Mouse (Mus musculus): ENCODE measurements at regions not wholly inside any gene's neighbourhood (a gene's known extent, or its start where the extent isn't known, plus 50 kb on each side); places are given as distances from the start of the nearest gene placed in this dataset.

GRCm38 (mm10) chr8:49387587-49387986 is 543.8 kb upstream of the Tenm3 start:
- H3K9me3 ChIP-seq (ENCODE audit: control insufficient read depth, low read length), result no peaks in the 10 kb centered on the region
- H3K4me3 ChIP-seq (ENCODE audit: low read depth, low read length), result no peak overlapping the region
- TF ChIP-seq EP300 (optimal IDR thresholded peaks at IDR 0.05) (no peak), CTCF (IDR thresholded peaks at IDR 0.05; ENCODE audit: low read depth) (no peak)
- H3K4me1 ChIP-seq (replicated peaks; ENCODE audit: control insufficient read depth, insufficient read depth), result no peaks in the 10 kb centered on the region
- H3K9ac ChIP-seq (ENCODE audit: low read length), result no peak overlapping the region
- H3K36me3 ChIP-seq (ENCODE audit: control insufficient read depth, insufficient read depth, low read length), result no peaks in the 10 kb centered on the region
- ATAC-seq (ENCODE audit: low FRiP score, low TSS enrichment), result no peak
- no peak overlapping the region for H3K27ac ChIP-seq (replicated peaks)
- no peaks in the 10 kb centered on the region for H3K27me3 ChIP-seq (ENCODE audit: control insufficient read depth, insufficient read depth, low read length)
- no peak for DNase-seq (ENCODE audit: low spot score)
- no peak overlapping the region for H3K4me2 ChIP-seq (replicated peaks; ENCODE audit: low read depth)
- WGBS, result 48% methylated on average over 2 of the region's 2 CpGs

- DNase-seq (ENCODE audit: low spot score) (no peak), ATAC-seq (ENCODE audit: low FRiP score, low TSS enrichment) (no peak)
- Histone ChIP-seq H3K9ac (ENCODE audit: low read length) (no peak overlapping the region), H3K36me3 (ENCODE audit: control insufficient read depth, insufficient read depth, low read length) (no peaks in the 10 kb centered on the region), H3K4me3 (ENCODE audit: low read depth, low read length) (no peak overlapping the region), H3K4me2 (replicated peaks; ENCODE audit: low read depth) (no peak overlapping the region), H3K27ac (replicated peaks) (no peak overlapping the region), H3K9me3 (ENCODE audit: control insufficient read depth, low read length) (no peaks in the 10 kb centered on the region), H3K27me3 (ENCODE audit: control insufficient read depth, insufficient read depth, low read length) (no peaks in the 10 kb centered on the region), H3K4me1 (replicated peaks; ENCODE audit: control insufficient read depth, insufficient read depth) (no peaks in the 10 kb centered on the region)
- 88% methylated on average over 9 of the region's 9 CpGs for WGBS
- TF ChIP-seq CTCF (IDR thresholded peaks at IDR 0.05; ENCODE audit: low read depth), result no peak
- TF ChIP-seq EP300 (optimal IDR thresholded peaks at IDR 0.05), result no peak
Measured at GRCm38 (mm10) chr8:49372686-49373085, 528.9 kb upstream of the Tenm3 start.

DNA sequence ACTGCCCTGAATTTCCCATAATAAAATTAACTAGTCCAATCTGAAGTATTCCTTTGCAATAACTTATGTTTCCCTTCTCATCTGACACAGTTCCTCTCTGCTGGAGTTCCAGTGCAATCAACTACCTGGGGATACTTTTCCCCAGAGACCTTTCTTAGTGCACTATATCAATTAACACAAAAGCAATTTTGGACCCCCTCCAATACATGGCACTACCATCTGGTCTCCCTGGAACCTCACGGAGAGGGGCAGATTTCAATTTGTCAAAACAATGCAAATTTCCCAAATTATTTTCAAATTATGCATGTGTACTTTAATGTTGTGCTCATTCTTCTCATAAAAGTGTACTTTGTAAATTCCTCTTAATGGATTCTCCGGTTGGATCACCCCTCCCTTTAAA is 518.9 kb upstream of the Tenm3 start:
- Histone ChIP-seq H3K4me1 (replicated peaks; ENCODE audit: control insufficient read depth, insufficient read depth) (no peaks in the 10 kb centered on the region), H3K9ac (ENCODE audit: low read length) (no peak overlapping the region), H3K4me3 (ENCODE audit: low read depth, low read length) (no peak overlapping the region), H3K27ac (replicated peaks) (no peak overlapping the region), H3K9me3 (ENCODE audit: control insufficient read depth, low read length) (no peaks in the 10 kb centered on the region), H3K36me3 (ENCODE audit: control insufficient read depth, insufficient read depth, low read length) (no peaks in the 10 kb centered on the region), H3K27me3 (ENCODE audit: control insufficient read depth, insufficient read depth, low read length) (no peaks in the 10 kb centered on the region), H3K4me2 (replicated peaks; ENCODE audit: low read depth) (no peak overlapping the region)
- ATAC-seq (ENCODE audit: low FRiP score, low TSS enrichment) (no peak), DNase-seq (ENCODE audit: low spot score) (no peak)
- WGBS, result 79% methylated on average over 2 of the region's 2 CpGs
- TF ChIP-seq CTCF (IDR thresholded peaks at IDR 0.05; ENCODE audit: low read depth) (no peak), EP300 (optimal IDR thresholded peaks at IDR 0.05) (no peak)

GRCm38 (mm10) chr8:49361443-49361842 is 517.7 kb upstream of the Tenm3 start:
- no peaks in the 10 kb centered on the region for H3K36me3 ChIP-seq (ENCODE audit: control insufficient read depth, insufficient read depth, low read length)
- ATAC-seq (ENCODE audit: low FRiP score, low TSS enrichment) (no peak), DNase-seq (ENCODE audit: low spot score) (no peak)
- no peak overlapping the region for H3K9ac ChIP-seq (ENCODE audit: low read length)
- no peaks in the 10 kb centered on the region for H3K4me1 ChIP-seq (replicated peaks; ENCODE audit: control insufficient read depth, insufficient read depth)
- 78% methylated on average over 2 of the region's 2 CpGs for WGBS
- no peaks in the 10 kb centered on the region for H3K27me3 ChIP-seq (ENCODE audit: control insufficient read depth, insufficient read depth, low read length)
- H3K4me2 ChIP-seq (replicated peaks; ENCODE audit: low read depth), result no peak overlapping the region
- no peak overlapping the region for H3K4me3 ChIP-seq (ENCODE audit: low read depth, low read length)
- H3K27ac ChIP-seq (replicated peaks), result no peak overlapping the region
- no peaks in the 10 kb centered on the region for H3K9me3 ChIP-seq (ENCODE audit: control insufficient read depth, low read length)
- no peak for TF ChIP-seq EP300 (optimal IDR thresholded peaks at IDR 0.05)
- TF ChIP-seq CTCF (IDR thresholded peaks at IDR 0.05; ENCODE audit: low read depth), result no peak

DNA sequence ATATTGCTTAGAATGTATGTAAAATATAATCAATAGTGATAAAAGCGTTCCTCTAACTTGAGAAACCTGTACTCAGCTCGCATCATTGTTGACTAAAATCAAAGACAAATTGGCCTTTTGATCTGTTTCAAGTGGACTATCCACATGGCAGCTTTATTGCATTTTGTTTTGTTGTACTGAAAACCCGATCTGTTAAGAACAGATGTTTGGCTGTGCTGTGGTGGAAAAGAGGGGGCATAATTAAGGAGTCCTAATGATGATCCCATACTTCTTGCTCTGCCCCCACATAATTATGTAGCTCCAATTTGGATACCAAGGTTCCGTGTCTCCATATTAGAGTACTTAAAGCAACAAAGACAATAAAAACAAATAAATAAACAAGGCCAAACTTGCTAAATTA is 516.4 kb upstream of the Tenm3 start:
- H3K4me1 ChIP-seq (replicated peaks; ENCODE audit: control insufficient read depth, insufficient read depth), result no peaks in the 10 kb centered on the region
- DNase-seq (ENCODE audit: low spot score) (no peak), ATAC-seq (ENCODE audit: low FRiP score, low TSS enrichment) (no peak)

DNA sequence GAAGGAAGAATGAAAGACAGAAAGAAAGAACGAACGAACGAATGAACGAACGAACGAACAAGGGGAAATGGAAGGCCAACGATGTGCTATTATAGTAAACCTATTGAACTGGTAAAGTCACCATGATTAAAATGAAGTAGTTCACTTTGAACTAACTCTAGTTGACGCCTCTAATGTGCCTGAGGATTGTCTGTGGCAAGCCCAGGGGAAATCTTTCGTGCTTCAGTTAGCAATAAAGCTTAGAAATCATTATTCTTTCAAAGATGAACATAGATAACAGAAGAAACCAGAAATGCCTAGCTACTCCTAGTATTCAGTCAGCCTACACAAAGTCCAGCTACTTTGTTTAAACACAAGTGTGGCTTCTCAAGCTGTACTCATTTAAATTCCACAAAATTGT is 515.9 kb upstream of the Tenm3 start:
- no peak for ATAC-seq (ENCODE audit: low FRiP score, low TSS enrichment)
- WGBS, result 87% methylated on average over 9 of the region's 9 CpGs
- no peak overlapping the region for H3K4me2 ChIP-seq (replicated peaks; ENCODE audit: low read depth)
- DNase-seq (ENCODE audit: low spot score), result no peak
- H3K36me3 ChIP-seq (ENCODE audit: control insufficient read depth, insufficient read depth, low read length), result no peaks in the 10 kb centered on the region
- H3K4me1 ChIP-seq (replicated peaks; ENCODE audit: control insufficient read depth, insufficient read depth), result no peaks in the 10 kb centered on the region
- TF ChIP-seq CTCF (IDR thresholded peaks at IDR 0.05; ENCODE audit: low read depth) (no peak), EP300 (optimal IDR thresholded peaks at IDR 0.05) (no peak)
- no peak overlapping the region for H3K4me3 ChIP-seq (ENCODE audit: low read depth, low read length)
- no peaks in the 10 kb centered on the region for H3K27me3 ChIP-seq (ENCODE audit: control insufficient read depth, insufficient read depth, low read length)
- no peak overlapping the region for H3K27ac ChIP-seq (replicated peaks)
- H3K9ac ChIP-seq (ENCODE audit: low read length), result no peak overlapping the region
- no peaks in the 10 kb centered on the region for H3K9me3 ChIP-seq (ENCODE audit: control insufficient read depth, low read length)

More for the DNA sequence above, 516.4 kb upstream of the Tenm3 start:
- no peak for TF ChIP-seq EP300 (optimal IDR thresholded peaks at IDR 0.05)
- no peak for TF ChIP-seq CTCF (IDR thresholded peaks at IDR 0.05; ENCODE audit: low read depth)
- Histone ChIP-seq H3K27me3 (ENCODE audit: control insufficient read depth, insufficient read depth, low read length) (no peaks in the 10 kb centered on the region), H3K4me3 (ENCODE audit: low read depth, low read length) (no peak overlapping the region), H3K9ac (ENCODE audit: low read length) (no peak overlapping the region), H3K4me2 (replicated peaks; ENCODE audit: low read depth) (no peak overlapping the region), H3K27ac (replicated peaks) (no peak overlapping the region), H3K36me3 (ENCODE audit: control insufficient read depth, insufficient read depth, low read length) (no peaks in the 10 kb centered on the region), H3K9me3 (ENCODE audit: control insufficient read depth, low read length) (no peaks in the 10 kb centered on the region)
- 76% methylated on average over 4 of the region's 4 CpGs for WGBS
